Mouse (Mus musculus) inflammation-experienced regulatory T-cells (primary cell): ENCODE data around the gene Kcnc2. TPM values are rescaled to one million over a fixed set of nuclear protein-coding genes. Genes with fewer than 3 reads are reported as not detected.

ENCODE experiments used
- polyA plus RNA-seq, 2 experiments: library from polyadenylated mRNA; unstranded; fragments of 100-300 nt; shearing (Covaris generic); gene quantifications; one replicate each; pipeline ENCODE4 v1.2.1; 2017

Gene Kcnc2
- under 1 TPM; 0.25 to 0.80 TPM for polyA plus RNA-seq

DNA sequence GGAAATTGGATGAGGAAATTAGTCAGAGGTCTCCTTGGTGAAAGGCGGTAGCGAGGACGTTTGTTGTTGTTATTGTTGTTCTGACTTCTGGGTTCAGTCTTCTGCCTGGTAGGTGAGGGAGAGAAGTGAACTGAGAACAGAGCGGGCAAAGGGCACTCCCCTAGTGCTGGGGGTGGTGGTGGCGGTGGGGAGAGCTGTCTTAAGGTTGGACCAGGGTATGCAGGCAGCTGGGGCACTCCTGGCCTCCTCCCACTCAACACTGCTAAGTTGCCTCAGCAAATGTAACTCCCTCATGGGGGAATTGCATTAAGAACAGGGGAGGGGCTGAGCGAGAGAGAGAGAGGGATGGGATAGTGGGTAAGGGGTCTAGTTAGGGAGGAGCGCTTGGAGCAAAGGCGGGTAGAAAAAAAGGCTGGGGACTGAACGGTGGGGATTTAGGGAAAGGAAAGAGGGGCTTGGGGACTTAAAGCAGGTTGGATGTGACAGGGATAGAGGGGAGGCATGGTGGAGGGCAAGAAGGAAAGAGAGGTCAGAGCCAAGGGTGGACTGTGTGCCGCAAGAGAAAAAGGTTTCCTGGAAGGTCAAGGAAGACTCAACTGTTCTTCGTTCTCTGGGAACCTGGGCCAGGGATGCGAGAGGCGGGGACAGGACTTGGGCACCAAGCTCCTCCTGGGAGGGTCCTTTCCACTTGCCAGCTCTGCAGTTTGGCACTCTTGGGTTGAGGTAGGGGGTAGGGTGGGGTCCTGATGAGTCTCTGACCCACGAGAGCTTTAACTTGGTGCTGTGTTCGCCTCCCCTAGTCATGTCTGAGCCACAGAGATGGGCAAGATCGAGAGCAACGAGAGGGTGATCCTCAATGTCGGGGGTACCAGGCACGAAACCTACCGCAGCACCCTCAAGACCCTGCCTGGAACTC is at the start of gene Kcnc2:
Kcnc2 (plus strand) TSS at position 235 of the 916 bp plus-strand sequence.

Other genes with a start within 250 kb of the Kcnc2 start
- gene Glipr1l1, start 210.9 kb upstream of the Kcnc2 start, polyA plus RNA-seq, result not detected
- gene Glipr1l2, start 187.8 kb upstream of the Kcnc2 start, polyA plus RNA-seq, result under 1 TPM in 1 of 2 experiments, not detected in 1; 0.26 TPM
- 1 to 10 TPM in 1 of 2 experiments, under 1 TPM in 1; 0.18 to 1.6 TPM for gene Glipr1l3, start 110.8 kb upstream of the Kcnc2 start, polyA plus RNA-seq
- gene Caps2, start 107.5 kb upstream of the Kcnc2 start, polyA plus RNA-seq, result not detected